Mouse (Mus musculus): Measurements from ENCODE around the gene Tescl.

Gene Tescl

DNA sequence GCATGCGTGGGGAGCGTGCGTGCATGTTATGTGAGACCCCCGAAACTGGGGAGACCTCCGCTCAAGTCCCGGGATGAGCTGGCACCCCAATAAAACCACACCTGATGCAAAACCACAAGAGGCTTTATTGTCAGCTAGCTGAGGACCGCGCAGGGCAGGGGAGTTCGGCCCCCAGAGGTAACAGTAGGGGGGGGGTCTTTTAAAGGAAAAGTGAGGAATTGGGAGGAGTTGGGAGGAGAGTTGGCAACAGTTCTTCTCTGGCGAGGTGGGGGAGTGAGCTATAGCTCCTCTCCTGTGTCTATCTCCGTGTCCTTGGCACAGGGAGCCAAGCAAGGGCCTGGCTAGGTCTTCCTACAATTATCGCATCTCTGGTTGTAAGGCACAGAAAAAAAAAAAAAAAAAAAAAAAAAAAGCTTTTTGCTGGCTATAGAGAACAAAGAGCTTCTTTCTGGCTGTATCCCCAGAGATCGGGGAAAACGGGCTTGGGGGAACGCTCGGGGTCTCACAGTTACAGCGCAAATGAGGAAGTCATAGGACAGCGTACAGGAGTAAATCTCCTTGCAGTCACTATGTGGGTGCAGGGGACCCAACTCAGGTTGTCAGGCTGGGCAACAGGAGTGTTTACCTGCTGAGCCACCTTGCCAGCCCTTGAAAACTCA, 33.8 kb downstream of the Tescl start:
- no peak for DNase-seq (ENCODE audit: low spot score in 2 of 2)

DNA sequence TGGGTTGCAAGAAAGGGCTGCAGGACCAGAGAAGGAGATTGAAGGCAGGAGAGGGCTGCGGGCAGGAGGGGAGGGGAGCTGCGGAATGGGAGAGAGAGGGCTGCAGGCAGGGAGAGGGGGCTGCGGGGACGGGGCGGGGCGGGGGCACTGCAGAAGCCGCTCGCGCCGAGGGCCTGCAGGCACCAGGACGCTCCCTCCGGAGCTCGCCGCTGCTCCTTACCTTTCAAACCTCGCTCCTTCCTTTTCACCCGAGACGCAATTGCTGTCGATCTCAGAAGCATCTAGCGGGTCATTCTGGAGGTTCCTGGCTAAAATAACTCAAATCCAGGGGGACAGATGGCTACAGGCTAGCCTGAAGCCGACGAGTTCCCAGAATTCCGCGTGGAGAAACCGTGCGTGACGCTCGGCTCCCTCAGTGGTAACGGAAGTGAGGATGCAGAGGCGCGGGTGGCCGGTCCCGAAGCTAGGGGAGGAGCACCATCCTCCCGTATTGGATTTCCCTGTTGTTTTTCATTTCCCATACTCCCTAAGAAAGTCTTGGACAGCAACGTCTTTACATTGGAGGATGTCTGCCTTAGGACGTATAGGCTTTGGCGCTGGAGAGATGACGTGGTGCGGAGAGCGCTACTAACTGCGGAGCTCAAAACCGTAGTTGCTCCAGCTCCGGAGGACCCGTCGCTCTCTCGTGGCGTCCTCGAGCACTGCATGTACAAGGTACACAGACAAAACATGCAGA, 34.6 kb downstream of the Tescl start:
- peak; percentile 37 to 64 for DNase-seq (ENCODE audit: low spot score in 2 of 2)

DNA sequence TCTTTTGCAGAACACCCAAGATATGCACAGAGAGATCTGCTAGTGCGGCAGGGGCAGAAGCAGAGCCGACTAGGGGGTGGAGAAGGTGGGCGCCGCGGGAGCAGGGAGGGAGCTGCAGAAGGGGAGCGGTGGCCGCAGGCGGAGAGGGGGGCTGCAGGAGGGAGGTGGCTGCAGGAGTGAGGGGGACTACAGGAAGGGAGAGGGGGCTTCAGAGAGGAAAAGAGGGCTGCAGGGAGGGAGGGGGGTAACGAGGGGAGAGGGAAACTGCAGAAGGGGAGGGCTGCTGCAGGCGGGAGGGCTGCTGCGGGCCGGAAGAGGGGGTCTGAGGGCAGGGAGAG, 35.1 kb downstream of the Tescl start:
- DNase-seq (ENCODE audit: low spot score in 2 of 2): no peak

DNA sequence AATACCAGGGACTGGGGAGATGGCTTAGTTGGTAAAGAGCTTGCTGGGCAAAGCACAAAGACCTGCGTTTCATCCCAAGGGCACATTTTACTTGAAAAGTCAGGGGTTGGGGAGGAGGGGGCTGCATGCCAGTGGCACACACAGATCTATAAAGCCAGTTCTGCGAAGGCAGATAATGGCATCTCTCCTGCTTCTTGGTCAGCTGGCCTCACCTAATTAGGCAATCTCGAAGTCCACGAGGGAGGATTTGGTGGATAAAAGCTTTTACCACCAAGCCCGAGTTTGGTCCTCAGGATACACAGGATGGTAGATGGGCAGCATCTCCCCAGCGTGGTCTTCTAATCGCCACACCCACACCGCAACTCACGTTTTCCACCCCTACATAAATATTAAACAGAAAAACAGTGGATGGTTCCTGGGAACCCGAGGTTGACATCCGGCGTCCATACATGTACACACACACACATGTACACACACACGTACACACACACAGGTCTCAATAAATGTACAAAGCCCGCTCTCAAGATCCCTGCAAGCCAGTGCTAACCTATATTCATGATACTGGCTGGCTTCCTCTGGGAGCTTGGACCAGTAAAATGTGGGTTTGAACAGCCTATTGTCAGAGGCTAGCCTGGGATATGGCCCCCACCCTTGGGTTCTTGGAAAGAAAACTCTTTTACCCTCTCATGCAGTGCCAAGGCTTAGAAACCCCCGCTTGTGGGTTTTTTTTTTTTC, 36.2 kb downstream of the Tescl start:
- no peak for DNase-seq (ENCODE audit: low spot score in 2 of 2)

DNA sequence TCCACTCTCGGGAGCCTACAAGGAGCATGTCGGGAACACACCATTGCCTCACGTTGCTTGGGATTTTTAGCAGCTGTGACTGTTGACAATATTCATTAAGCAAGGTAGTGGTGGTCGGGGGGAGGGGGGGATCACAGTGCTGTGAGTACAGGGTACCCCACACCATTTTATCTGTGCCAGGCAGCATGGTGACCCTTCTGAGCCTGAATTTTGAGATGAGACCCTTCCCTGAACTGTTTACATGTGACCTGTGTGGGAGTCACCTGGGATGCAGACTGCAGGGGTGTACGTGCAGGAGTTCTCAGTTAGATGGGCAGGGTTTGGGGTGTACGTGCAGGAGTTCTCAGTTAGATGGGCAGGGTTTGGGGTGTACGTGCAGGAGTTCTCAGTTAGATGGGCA, 37.4 kb downstream of the Tescl start:
- no peak for DNase-seq (ENCODE audit: low spot score in 2 of 2)

DNA sequence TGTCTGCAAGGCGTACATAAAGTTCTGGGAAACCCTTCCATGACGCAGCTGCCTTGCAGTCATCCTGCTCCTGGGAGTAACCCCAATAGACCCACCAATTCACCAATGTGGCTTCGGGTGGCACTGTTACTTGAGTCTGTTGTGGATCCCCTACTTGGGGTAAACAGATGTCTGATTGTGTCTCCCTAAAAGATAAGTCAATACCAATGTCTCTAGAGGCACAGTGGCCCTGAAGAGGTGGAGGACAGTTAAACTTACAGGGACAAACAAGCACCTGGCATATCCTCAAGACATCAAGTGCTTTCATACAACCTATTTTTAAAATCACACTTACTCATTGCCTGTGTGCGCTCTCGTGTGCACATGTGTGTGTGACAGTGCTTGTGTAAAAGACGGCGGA, 38.4 kb downstream of the Tescl start:
- DNase-seq (ENCODE audit: low spot score in 2 of 2): no peak

DNA sequence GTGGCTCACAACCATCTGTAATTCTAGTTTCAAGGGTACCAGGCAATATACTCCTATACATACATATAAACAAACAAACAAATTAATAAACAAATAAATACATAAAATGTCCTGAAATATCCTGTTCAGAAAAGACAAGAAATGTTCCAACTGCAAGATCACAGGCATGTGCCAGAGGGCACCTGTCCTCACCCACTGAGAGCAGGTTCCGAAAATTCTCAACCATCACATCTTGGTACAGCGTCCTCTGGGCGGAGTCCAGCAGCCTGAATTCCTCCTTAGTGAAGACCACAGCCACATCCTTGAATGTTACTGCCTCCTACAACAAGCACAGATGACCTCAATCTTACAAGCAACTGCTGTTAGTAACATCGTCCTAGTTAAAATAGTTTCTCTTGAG, 39.0 kb downstream of the Tescl start:
- no peak for DNase-seq (ENCODE audit: low spot score in 2 of 2)

DNA sequence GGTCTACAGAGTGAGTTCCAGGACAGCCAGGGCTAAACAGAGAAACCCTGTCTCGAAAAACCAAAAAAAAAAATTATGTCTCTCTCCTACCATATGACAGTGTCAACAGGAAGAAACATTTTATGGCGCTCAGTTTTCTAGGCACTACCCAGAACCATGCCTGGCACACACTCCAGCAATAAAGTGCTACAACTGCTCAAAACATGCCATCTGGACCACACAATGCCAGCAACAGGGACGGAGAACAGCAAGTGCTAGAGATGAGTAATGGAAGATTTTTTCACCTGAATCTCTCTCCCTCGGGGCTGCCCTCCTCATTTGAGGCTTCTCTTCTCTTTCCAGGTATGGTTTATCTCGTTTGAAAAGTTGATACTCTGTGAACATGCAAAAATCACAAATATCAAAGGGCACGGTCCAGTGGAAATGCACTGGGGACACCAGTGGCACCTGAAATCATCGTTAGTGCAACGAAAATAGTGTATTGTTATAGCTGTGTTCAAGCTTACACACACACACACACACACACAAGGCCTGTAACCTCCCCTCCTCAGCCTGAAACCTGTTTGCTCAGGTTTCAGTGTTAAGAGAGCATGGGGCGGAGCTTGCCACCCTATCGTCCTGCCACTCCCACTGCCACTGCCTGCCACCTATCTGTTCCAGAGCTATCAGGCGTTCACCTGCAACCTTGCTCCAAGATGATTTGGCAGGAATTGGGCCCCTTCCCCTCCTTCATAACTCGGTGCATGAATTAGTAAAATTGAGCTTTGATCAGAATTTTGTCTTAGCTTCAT, 40.5 kb downstream of the Tescl start:
- DNase-seq (ENCODE audit: low spot score in 2 of 2): no peak

DNA sequence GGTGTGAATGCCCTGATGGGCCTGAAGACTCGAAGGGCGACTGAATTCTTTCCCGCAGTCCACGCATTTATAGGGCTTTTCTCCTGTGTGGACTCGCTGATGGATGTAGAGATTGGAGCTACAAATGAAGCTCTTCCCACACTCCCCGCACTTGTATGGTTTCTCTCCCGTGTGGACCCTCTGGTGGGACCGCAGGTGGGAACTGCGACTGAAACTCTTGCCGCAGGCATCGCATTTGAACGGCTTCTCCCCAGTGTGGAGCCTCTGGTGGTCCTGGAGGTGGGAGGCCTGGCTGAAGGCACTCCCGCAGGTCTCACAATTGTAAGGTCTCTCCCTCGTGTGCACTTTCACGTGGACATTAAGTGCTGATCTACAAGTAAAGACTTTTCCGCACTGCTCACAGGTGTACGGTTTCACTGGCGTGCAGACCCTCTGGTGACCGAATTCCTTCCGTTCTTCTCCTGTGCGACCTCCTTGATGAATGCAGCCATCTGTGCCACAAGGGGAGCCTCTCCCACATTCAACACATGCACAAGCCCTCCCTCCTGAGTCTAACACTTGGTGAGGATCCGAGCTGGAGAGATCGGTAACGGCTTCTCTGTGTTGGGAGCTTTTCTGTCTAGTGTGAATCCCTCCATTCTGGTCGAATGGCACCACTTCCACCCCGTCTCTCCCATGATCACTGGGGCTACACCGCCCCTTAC, 42.2 kb downstream of the Tescl start:
- DNase-seq (ENCODE audit: low spot score in 2 of 2): no peak

DNA sequence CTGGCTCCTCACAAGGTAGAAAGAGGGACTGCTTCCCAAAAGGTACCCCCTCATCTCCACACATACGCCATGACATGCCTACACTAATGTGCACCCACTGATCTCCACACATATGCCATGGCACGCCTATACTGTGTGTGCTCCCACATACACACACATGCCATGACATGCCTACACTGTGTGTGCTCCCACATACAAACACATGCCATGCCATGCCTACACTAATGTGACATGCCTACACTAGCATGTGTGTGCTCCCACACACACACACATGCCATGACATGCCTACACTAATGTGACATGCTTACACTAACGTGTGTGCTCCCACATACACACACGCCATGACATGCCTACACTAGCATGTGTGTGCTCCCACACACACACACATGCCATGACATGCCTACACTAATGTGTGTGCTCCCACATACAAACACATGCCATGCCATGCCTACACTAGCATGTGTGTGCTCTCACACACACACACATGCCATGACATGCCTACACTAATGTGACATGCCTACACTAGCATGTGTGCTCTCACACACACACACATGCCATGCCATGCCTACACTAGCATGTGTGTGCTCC, 43.5 kb downstream of the Tescl start:
- no peak for DNase-seq (ENCODE audit: low spot score in 2 of 2)

DNA sequence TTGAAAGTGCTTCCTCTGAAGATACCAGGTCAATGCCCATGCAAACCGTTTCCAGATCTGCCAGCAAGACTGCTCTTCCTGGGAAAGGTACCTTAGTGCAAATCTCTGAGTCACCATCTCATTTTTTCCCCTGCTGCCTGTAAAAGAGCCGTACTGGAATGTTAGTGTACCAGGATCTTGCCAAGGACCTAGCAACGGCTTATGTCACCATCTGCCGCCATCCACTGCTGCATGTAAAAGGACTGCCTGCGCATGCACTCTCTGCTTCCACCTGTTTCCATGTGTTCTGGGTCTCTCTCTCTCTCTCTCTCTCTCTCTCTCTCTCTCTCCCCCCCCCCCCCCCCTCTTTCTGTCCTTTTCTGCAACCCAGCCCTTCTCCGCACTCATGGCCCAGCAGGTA, 45.2 kb downstream of the Tescl start:
- no peak for DNase-seq (ENCODE audit: low spot score in 2 of 2)

DNA sequence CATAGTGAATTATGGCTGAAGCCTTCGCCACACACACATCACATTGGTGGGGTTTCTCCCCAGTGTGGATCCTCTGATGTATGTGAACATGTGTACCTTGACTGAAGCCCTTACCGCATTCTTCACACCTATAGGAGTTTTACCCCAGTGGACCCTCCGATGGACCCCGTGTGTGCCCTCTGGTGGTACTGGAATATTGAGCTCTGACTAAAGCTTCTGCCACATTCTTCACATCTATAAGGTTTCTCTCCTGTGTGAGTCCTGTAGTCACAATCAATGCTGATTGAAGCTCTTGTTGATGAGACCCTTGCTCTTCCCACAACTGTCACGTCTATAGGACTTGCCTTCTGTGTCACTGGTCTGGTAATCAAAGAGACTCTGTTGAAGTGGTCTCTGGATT, 46.1 kb downstream of the Tescl start:
- DNase-seq (ENCODE audit: low spot score in 2 of 2): no peak

DNA sequence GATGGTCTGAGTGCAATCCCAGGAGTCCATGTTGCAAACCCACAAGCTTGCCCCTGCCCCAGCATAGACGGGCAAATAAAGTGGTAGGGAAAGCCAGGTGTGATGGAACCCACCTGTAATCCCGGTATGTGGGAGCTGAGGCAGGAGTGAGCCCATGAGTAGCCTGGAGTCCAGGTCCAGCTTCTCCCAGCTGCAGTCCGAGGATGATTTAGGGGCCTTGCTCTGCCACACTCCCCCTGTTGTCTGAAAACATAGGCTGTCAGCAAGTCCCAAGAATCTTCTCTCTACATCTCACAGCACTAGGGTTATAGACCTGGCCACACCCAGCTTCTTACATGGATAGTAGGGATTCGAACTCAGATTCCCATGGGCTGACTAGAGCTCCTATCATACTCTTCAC, 46.8 kb downstream of the Tescl start:
- no peak for DNase-seq (ENCODE audit: low spot score in 2 of 2)

DNA sequence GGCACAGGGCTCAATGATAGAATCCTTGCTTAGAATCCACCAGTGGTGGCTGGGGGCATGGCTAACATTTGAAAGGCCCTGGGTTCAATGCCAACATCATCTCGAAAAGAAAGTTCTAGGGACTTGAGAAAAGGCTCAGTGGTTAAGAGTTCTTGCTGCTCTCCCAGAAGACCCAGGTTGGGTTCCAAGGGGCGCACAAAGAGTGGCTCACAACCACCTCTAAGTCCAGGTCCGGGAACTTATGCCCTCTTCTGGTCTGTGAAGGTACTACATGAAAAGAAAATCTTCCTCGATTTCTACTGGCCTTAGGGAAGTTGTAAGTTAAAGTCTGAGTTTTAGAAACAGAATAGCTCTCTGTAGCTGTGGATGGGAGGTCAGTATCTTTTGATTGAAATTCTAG, 47.6 kb downstream of the Tescl start:
- DNase-seq (ENCODE audit: low spot score in 2 of 2): no peak

All from natural killer cell, adult 2 months (primary cell).